Mouse (Mus musculus): ENCODE data around the gene Ttc9c. TPM values are rescaled to one million over a fixed set of nuclear protein-coding genes. Genes with fewer than 3 reads are reported as not detected.

The Ttc9c gene
- polyA plus RNA-seq, 1 experiment from 2014 or later = 52.2 TPM

- Histone ChIP-seq H3K9me3 (ENCODE audit: control insufficient read depth, low read length) (no peaks in the 10 kb centered on the region), H3K27ac (ENCODE audit: low read depth, low read length) (no peak overlapping the region), H3K4me1 (ENCODE audit: control insufficient read depth, insufficient read depth, low read length) (no peaks in the 10 kb centered on the region), H3K36me3 (ENCODE audit: control insufficient read depth, insufficient read depth, low read length) (peaks cover 61% of the 10 kb centered on the region), H3K27me3 (ENCODE audit: control insufficient read depth, insufficient read depth, low read length) (no peaks in the 10 kb centered on the region), H3K4me2 (ENCODE audit: low read depth, low read length) (no peak overlapping the region), H3K9ac (replicated peaks; ENCODE audit: low read depth, low read length) (no peak overlapping the region), H3K4me3 (ENCODE audit: low read depth, low read length) (no peak overlapping the region)
- no peak for ATAC-seq (ENCODE audit: low read depth)
- WGBS = 96% methylated on average over 4 of the region's 4 CpGs
Measured at GRCm38 (mm10) chr19:8832971-8833370, 13.8 kb upstream of the Ttc9c start.

GRCm38 (mm10) chr19:8831262-8831661, 12.1 kb upstream of the Ttc9c start:
- Histone ChIP-seq H3K9ac (replicated peaks; ENCODE audit: low read depth, low read length) (no peak overlapping the region), H3K9me3 (ENCODE audit: control insufficient read depth, low read length) (no peaks in the 10 kb centered on the region), H3K4me3 (ENCODE audit: low read depth, low read length) (no peak overlapping the region), H3K4me1 (ENCODE audit: control insufficient read depth, insufficient read depth, low read length) (no peaks in the 10 kb centered on the region), H3K36me3 (ENCODE audit: control insufficient read depth, insufficient read depth, low read length) (peaks cover 78% of the 10 kb centered on the region), H3K27ac (ENCODE audit: low read depth, low read length) (no peak overlapping the region), H3K4me2 (ENCODE audit: low read depth, low read length) (no peak overlapping the region), H3K27me3 (ENCODE audit: control insufficient read depth, insufficient read depth, low read length) (no peaks in the 10 kb centered on the region)
- 83% methylated on average over 11 of the region's 11 CpGs for WGBS
- no peak for ATAC-seq (ENCODE audit: low read depth)

GRCm38 (mm10) chr19:8830664-8831063, 11.5 kb upstream of the Ttc9c start:
- Histone ChIP-seq H3K9me3 (ENCODE audit: control insufficient read depth, low read length) (no peaks in the 10 kb centered on the region), H3K9ac (replicated peaks; ENCODE audit: low read depth, low read length) (no peak overlapping the region), H3K4me3 (ENCODE audit: low read depth, low read length) (no peak overlapping the region), H3K36me3 (ENCODE audit: control insufficient read depth, insufficient read depth, low read length) (peaks cover 84% of the 10 kb centered on the region), H3K27ac (ENCODE audit: low read depth, low read length) (no peak overlapping the region), H3K4me2 (ENCODE audit: low read depth, low read length) (no peak overlapping the region), H3K4me1 (ENCODE audit: control insufficient read depth, insufficient read depth, low read length) (no peaks in the 10 kb centered on the region), H3K27me3 (ENCODE audit: control insufficient read depth, insufficient read depth, low read length) (no peaks in the 10 kb centered on the region)
- 92% methylated on average over 8 of the region's 8 CpGs for WGBS
- ATAC-seq (ENCODE audit: low read depth) = no peak

GRCm38 (mm10) chr19:8829660-8830059, 10.5 kb upstream of the Ttc9c start, which contains the start of gene AC129217.1:
TSS of gene AC129217.1 (plus strand) at chr19:8829773.
- Histone ChIP-seq H3K4me2 (ENCODE audit: low read depth, low read length) (no peak within 1 kb of the TSS), H3K4me3 (ENCODE audit: low read depth, low read length) (no peak within 1 kb of the TSS)
- 96% methylated on average over 8 of the region's 8 CpGs for WGBS

GRCm38 (mm10) chr19:8822696-8823095, 3.6 kb upstream of the Ttc9c start:
- H3K4me3 ChIP-seq (ENCODE audit: low read depth, low read length) = peak overlapping the region; percentile 99; the same call in 1 of the 2 replicates
- no peak for ATAC-seq (ENCODE audit: low read depth)
- H3K4me2 ChIP-seq (ENCODE audit: low read depth, low read length) = peak overlapping the region; percentile 98
- H3K27me3 ChIP-seq (ENCODE audit: control insufficient read depth, insufficient read depth, low read length) = no peaks in the 10 kb centered on the region
- peaks cover 29% of the 10 kb centered on the region for H3K4me1 ChIP-seq (ENCODE audit: control insufficient read depth, insufficient read depth, low read length)
- H3K9ac ChIP-seq (replicated peaks; ENCODE audit: low read depth, low read length) = 0 out of 2 replicates have a peak overlapping the region, but pooled peaks have one; percentile 37
- no peaks in the 10 kb centered on the region for H3K9me3 ChIP-seq (ENCODE audit: control insufficient read depth, low read length)
- H3K36me3 ChIP-seq (ENCODE audit: control insufficient read depth, insufficient read depth, low read length) = peaks cover 40% of the 10 kb centered on the region
- 72% methylated on average over 8 of the region's 8 CpGs for WGBS
- no peak overlapping the region for H3K27ac ChIP-seq (ENCODE audit: low read depth, low read length)

More at GRCm38 (mm10) chr19:8829660-8830059, 10.5 kb upstream of the Ttc9c start, which contains the start of gene AC129217.1:
- Histone ChIP-seq H3K9me3 (ENCODE audit: control insufficient read depth, low read length) (no peaks in the 10 kb centered on the region), H3K36me3 (ENCODE audit: control insufficient read depth, insufficient read depth, low read length) (peaks cover 91% of the 10 kb centered on the region), H3K9ac (replicated peaks; ENCODE audit: low read depth, low read length) (no peak within 1 kb of the TSS), H3K4me1 (ENCODE audit: control insufficient read depth, insufficient read depth, low read length) (no peaks in the 10 kb centered on the region), H3K27ac (ENCODE audit: low read depth, low read length) (no peak within 1 kb of the TSS), H3K27me3 (ENCODE audit: control insufficient read depth, insufficient read depth, low read length) (no peaks in the 10 kb centered on the region)
- no peak for ATAC-seq (ENCODE audit: low read depth)

- no peak for ATAC-seq (ENCODE audit: low read depth)
- Histone ChIP-seq H3K4me2 (ENCODE audit: low read depth, low read length) (peak overlapping the region; percentile 98), H3K27ac (ENCODE audit: low read depth, low read length) (no peak overlapping the region), H3K9ac (replicated peaks; ENCODE audit: low read depth, low read length) (peak overlapping the region; percentile 90), H3K4me3 (ENCODE audit: low read depth, low read length) (peak overlapping the region; percentile 99), H3K27me3 (ENCODE audit: control insufficient read depth, insufficient read depth, low read length) (no peaks in the 10 kb centered on the region), H3K9me3 (ENCODE audit: control insufficient read depth, low read length) (no peaks in the 10 kb centered on the region), H3K36me3 (ENCODE audit: control insufficient read depth, insufficient read depth, low read length) (peaks cover 25% of the 10 kb centered on the region), H3K4me1 (ENCODE audit: control insufficient read depth, insufficient read depth, low read length) (peaks cover 41% of the 10 kb centered on the region)
- WGBS = 1% methylated on average over 7 of the region's 7 CpGs
Measured at GRCm38 (mm10) chr19:8821146-8821545, 2.0 kb upstream of the Ttc9c start.

GRCm38 (mm10) chr19:8820424-8820956, 1.4 kb upstream of the Ttc9c start:
- Histone ChIP-seq H3K9me3 (ENCODE audit: control insufficient read depth, low read length) (no peaks in the 10 kb centered on the region), H3K4me2 (ENCODE audit: low read depth, low read length) (peak overlapping the region; percentile 98), H3K4me1 (ENCODE audit: control insufficient read depth, insufficient read depth, low read length) (peaks cover 46% of the 10 kb centered on the region), H3K27me3 (ENCODE audit: control insufficient read depth, insufficient read depth, low read length) (no peaks in the 10 kb centered on the region), H3K36me3 (ENCODE audit: control insufficient read depth, insufficient read depth, low read length) (peaks cover 19% of the 10 kb centered on the region), H3K4me3 (ENCODE audit: low read depth, low read length) (peak overlapping the region; percentile 99), H3K9ac (replicated peaks; ENCODE audit: low read depth, low read length) (peak overlapping the region; percentile 90), H3K27ac (ENCODE audit: low read depth, low read length) (peak overlapping the region; percentile 98)
- peak; percentile 39 for ATAC-seq (ENCODE audit: low read depth)
- WGBS = under 1% methylated on average over 44 of the region's 48 CpGs

- Histone ChIP-seq H3K4me2 (ENCODE audit: low read depth, low read length) (peak within 1 kb of the TSS; percentile 98), H3K4me3 (ENCODE audit: low read depth, low read length) (peak within 1 kb of the TSS; percentile 99), H3K27ac (ENCODE audit: low read depth, low read length) (peak within 1 kb of the TSS; percentile 98), H3K27me3 (ENCODE audit: control insufficient read depth, insufficient read depth, low read length) (no peaks in the 10 kb centered on the region), H3K4me1 (ENCODE audit: control insufficient read depth, insufficient read depth, low read length) (peaks cover 50% of the 10 kb centered on the region), H3K9me3 (ENCODE audit: control insufficient read depth, low read length) (no peaks in the 10 kb centered on the region), H3K9ac (replicated peaks; ENCODE audit: low read depth, low read length) (peak within 1 kb of the TSS; percentile 90), H3K36me3 (ENCODE audit: control insufficient read depth, insufficient read depth, low read length) (peaks cover 18% of the 10 kb centered on the region)
- under 1% methylated on average over 81 of the region's 83 CpGs for WGBS
- peak; percentile 97 for ATAC-seq (ENCODE audit: low read depth)
Measured at GRCm38 (mm10) chr19:8819596-8820423, 677 bp upstream of the Ttc9c start, which contains the start of gene Hnrnpul2. TSS of gene Hnrnpul2 (plus strand) at chr19:8820010.

GRCm38 (mm10) chr19:8818301-8818798, 783 bp downstream of the Ttc9c start:
- ATAC-seq (ENCODE audit: low read depth) = no peak
- H3K36me3 ChIP-seq (ENCODE audit: control insufficient read depth, insufficient read depth, low read length) = peaks cover 14% of the 10 kb centered on the region
- peaks cover 50% of the 10 kb centered on the region for H3K4me1 ChIP-seq (ENCODE audit: control insufficient read depth, insufficient read depth, low read length)
- peak overlapping the region; percentile 98 for H3K27ac ChIP-seq (ENCODE audit: low read depth, low read length)
- H3K4me2 ChIP-seq (ENCODE audit: low read depth, low read length) = peak overlapping the region; percentile 98
- peak overlapping the region; percentile 65 for H3K9ac ChIP-seq (replicated peaks; ENCODE audit: low read depth, low read length)
- no peaks in the 10 kb centered on the region for H3K9me3 ChIP-seq (ENCODE audit: control insufficient read depth, low read length)
- 38% methylated on average over 14 of the region's 14 CpGs for WGBS
- peak overlapping the region; percentile 99 for H3K4me3 ChIP-seq (ENCODE audit: low read depth, low read length)
- H3K27me3 ChIP-seq (ENCODE audit: control insufficient read depth, insufficient read depth, low read length) = no peaks in the 10 kb centered on the region

Data from neural tube, embryonic 14.5 days (tissue).